7 mouse cellular contexts compared by ENCODE assay signal in genomic region chr12:108333895-108334445, GRCm38 (mm10). TPM values are rescaled to one million over a fixed set of nuclear protein-coding genes. Genes with fewer than 3 reads are reported as not detected.
DNase-seq lines count a peak whose midpoint lies in the region; ATAC-seq lines count a peak whose summit lies in the region.

Gene Cyp46a1 (plus strand): TSS chr12:108334381.

- H3K4me3 ChIP-seq in embryonic facial prominence, embryonic 13.5 days = peak within 1 kb of the TSS; percentile 68
- H3K4me3 ChIP-seq in midbrain, embryonic 12.5 days = peak within 1 kb of the TSS; percentile 72

- intact Hi-C loops in left cerebral cortex, postnatal 4 days (cut with DNase I) = loop anchor here (5.0 kb wide), 1 partner anchor 158 kb away; no protein-coding TSS in a partner anchor

- H3K27ac ChIP-seq in embryonic facial prominence, embryonic 13.5 days = no peak within 1 kb of the TSS; the same call in 1 of the 2 replicates
- peak within 1 kb of the TSS; percentile 56 for H3K27ac ChIP-seq in midbrain, embryonic 12.5 days (replicated peaks)

- peak within 1 kb of the TSS; percentile 75 for H3K9ac ChIP-seq in embryonic facial prominence, embryonic 13.5 days
- H3K9ac ChIP-seq in midbrain, embryonic 12.5 days (replicated peaks) = peak within 1 kb of the TSS; percentile 76

- peak; percentile 99 for DNase-seq in adrenal gland, postnatal 4 days (ENCODE audit: low spot score in 2 of 2)
- peak; percentile 100 for DNase-seq in heart, adult 11 months
- DNase-seq in kidney, adult 11 months = peak; percentile 100
- DNase-seq in left cerebral cortex, postnatal 4 days = peak; percentile 100
- peak; percentile 99 for DNase-seq in skeletal muscle tissue, adult 2 months (ENCODE audit: low read depth, low spot score)

- H3K4me2 ChIP-seq in embryonic facial prominence, embryonic 13.5 days = peak within 1 kb of the TSS; percentile 99
- peak within 1 kb of the TSS; percentile 100 for H3K4me2 ChIP-seq in midbrain, embryonic 12.5 days (replicated peaks)

- H3K4me1 ChIP-seq in embryonic facial prominence, embryonic 13.5 days = peaks cover 20% of the 10 kb centered on the region
- peaks cover 23% of the 10 kb centered on the region for H3K4me1 ChIP-seq in midbrain, embryonic 12.5 days

- ATAC-seq in embryonic facial prominence, embryonic 13.5 days (ENCODE audit: insufficient number of reproducible peaks, insufficient read depth, low FRiP score, low TSS enrichment, low read depth) = peak; percentile 91
- ATAC-seq in midbrain, embryonic 12.5 days (ENCODE audit: low FRiP score, low read depth) = peak; percentile 92

- no peaks in the 10 kb centered on the region for H3K36me3 ChIP-seq in embryonic facial prominence, embryonic 13.5 days
- H3K36me3 ChIP-seq in midbrain, embryonic 12.5 days = no peaks in the 10 kb centered on the region

- no peaks in the 10 kb centered on the region for H3K9me3 ChIP-seq in embryonic facial prominence, embryonic 13.5 days
- no peaks in the 10 kb centered on the region for H3K9me3 ChIP-seq in midbrain, embryonic 12.5 days

- under 1% methylated on average over 48 of the region's 56 CpGs for WGBS in embryonic facial prominence, embryonic 13.5 days
- under 1% methylated on average over 46 of the region's 56 CpGs for WGBS in midbrain, embryonic 12.5 days

- H3K27me3 ChIP-seq in embryonic facial prominence, embryonic 13.5 days = peaks cover 59% of the 10 kb centered on the region
- H3K27me3 ChIP-seq in midbrain, embryonic 12.5 days = peaks cover 47% of the 10 kb centered on the region

RNA-seq across cellular contexts. Expression of gene Cyp46a1, which starts in this region (rescaled TPM):
- total RNA-seq in adrenal gland, postnatal 4 days (2021) = 1 to 10 TPM; 4.9 to 7.1 TPM
- polyA plus RNA-seq in embryonic facial prominence, embryonic 13.5 days (2015; fragmentation: Nextera tagmentation; extraction: Ambion mirVana) = 8.0 and 9.1 TPM in 2 replicates
- total RNA-seq in left cerebral cortex, postnatal 4 days (2021) = 10 to 100 TPM; 65.7 to 78.6 TPM
- 21.8 and 24.1 TPM in 2 replicates for polyA plus RNA-seq in midbrain, embryonic 12.5 days (2016; fragmentation: Nextera tagmentation; extraction: Ambion mirVana)

Comparison
In these comparisons a context has a peak if more than half of its experiments do, and no peak if none do; other contexts are left out.
1. RNA of gene Cyp46a1 (total RNA-seq): 65.7 to 78.6 TPM in left cerebral cortex, postnatal 4 days; 4.9 to 7.1 TPM in adrenal gland, postnatal 4 days; every median in the first group is over 4 times any median in the second.
2. Peak in every context shown above with its lines, with median percentiles within 50 percentile points of each other: DNase-seq.